Mouse (Mus musculus) small intestine, adult 2 months (tissue): Measurements from ENCODE around the gene C2cd3. TPM values are rescaled to one million over a fixed set of nuclear protein-coding genes. Genes with fewer than 3 reads are reported as not detected.

ENCODE experiments used
- H3K27ac ChIP-seq: fragments of 200-500 bp; 2 replicates; pipeline ENCODE4 v1.5.1; 2012; ENCODE audit warnings: low read depth, low read length, control low read depth, inconsistent platforms; ENCODE audit not compliant: insufficient read depth
- H3K27me3 ChIP-seq: fragments of 200-500 bp; 2 replicates; pipeline ENCODE4 v1.6.1; 2012; ENCODE audit warnings: mild to moderate bottlenecking, moderate library complexity, low read length, inconsistent platforms; ENCODE audit not compliant: control insufficient read depth, insufficient read depth
- H3K36me3 ChIP-seq: fragments of 200-500 bp; 2 replicates; pipeline ENCODE4 v1.6.1; 2012; ENCODE audit warnings: mild to moderate bottlenecking, low read length, control low read depth, inconsistent platforms; ENCODE audit not compliant: control insufficient read depth, insufficient read depth
- H3K4me1 ChIP-seq: fragments of 200-500 bp; 2 replicates; pipeline ENCODE4 v1.6.1; 2012; ENCODE audit warnings: low read length, inconsistent platforms, mixed read lengths; ENCODE audit not compliant: control insufficient read depth, insufficient read depth, insufficient read length
- H3K4me3 ChIP-seq: fragments of 200-500 bp; 2 replicates; pipeline ENCODE4 v1.5.1; 2012; ENCODE audit warnings: low read depth, mild to moderate bottlenecking, control low read depth, inconsistent platforms, low read length, moderate library complexity
- CTCF ChIP-seq: fragments of 200-500 bp; IDR thresholded peaks from 2 replicates; pipeline ENCODE4 v1.5.1; 2012; ENCODE audit warnings: low read depth, mild to moderate bottlenecking, control low read depth, inconsistent platforms, low read length, moderate library complexity, mixed read lengths; ENCODE audit not compliant: insufficient replicate concordance, insufficient read length; ENCODE audit errors: extremely low read depth
- POLR2A ChIP-seq: fragments of 200-500 bp; IDR thresholded peaks from 2 replicates; pipeline ENCODE4 v1.6.1; 2012; ENCODE audit warnings: low read depth, mild to moderate bottlenecking, control low read depth, inconsistent platforms, low read length, moderate library complexity
- WGBS: fragments of 180-500 bp; shearing (Covaris S2); methylation state at CpG from one replicate; pipeline ENCODE4 v1.1.7; 2018; 5-methylcytosine and 5-hydroxymethylcytosine counted together
- polyA plus RNA-seq: library from polyadenylated mRNA; depleted of rRNA; stranded (reverse); fragments of >200 nt; gene quantifications from 2 replicates; pipeline ENCODE4 v1.2.3, GENCODE M21; 2012

C2cd3 gene
- polyA plus RNA-seq, 1 experiment, result 10.1 TPM

- Histone ChIP-seq H3K27ac (peak overlapping the region; percentile 88; the same call in 1 of the 2 replicates), H3K36me3 (peaks cover 52% of the 10 kb centered on the region), H3K4me3 (peak overlapping the region; percentile 61; the same call in 1 of the 2 replicates), H3K27me3 (no peaks in the 10 kb centered on the region), H3K4me1 (peaks cover 19% of the 10 kb centered on the region)
- TF ChIP-seq POLR2A (0 out of 2 replicates have a peak, but pooled peaks have one; percentile 6), CTCF (no peak)
- 95% methylated on average over 9 of the region's 9 CpGs for WGBS
These were observed 124.8 kb downstream of the C2cd3 start for GRCm38 (mm10) chr7:100496791-100497190.

- Histone ChIP-seq H3K4me3 (no peak overlapping the region), H3K27ac (no peak overlapping the region), H3K27me3 (no peaks in the 10 kb centered on the region), H3K4me1 (peaks cover 22% of the 10 kb centered on the region), H3K36me3 (peaks cover 52% of the 10 kb centered on the region)
- TF ChIP-seq CTCF (no peak), POLR2A (no peak)
- 70% methylated on average over 4 of the region's 4 CpGs for WGBS
These were observed 125.4 kb downstream of the C2cd3 start for GRCm38 (mm10) chr7:100497402-100497801.

- WGBS, result 78% methylated on average over 13 of the region's 13 CpGs
- H3K4me3 ChIP-seq, result no peak overlapping the region
- H3K4me1 ChIP-seq, result peaks cover 27% of the 10 kb centered on the region
- H3K27ac ChIP-seq, result no peak overlapping the region
- peaks cover 52% of the 10 kb centered on the region for H3K36me3 ChIP-seq
- TF ChIP-seq CTCF (no peak), POLR2A (no peak)
- no peaks in the 10 kb centered on the region for H3K27me3 ChIP-seq
These were observed 125.9 kb downstream of the C2cd3 start for GRCm38 (mm10) chr7:100497982-100498381.

- Histone ChIP-seq H3K4me1 (peaks cover 33% of the 10 kb centered on the region), H3K27ac (no peak overlapping the region), H3K36me3 (peaks cover 52% of the 10 kb centered on the region), H3K4me3 (no peak overlapping the region), H3K27me3 (no peaks in the 10 kb centered on the region)
- TF ChIP-seq CTCF, result no peak
- no peak for TF ChIP-seq POLR2A
These were observed 127.4 kb downstream of the C2cd3 start for GRCm38 (mm10) chr7:100499465-100499864.

- no peak overlapping the region for H3K4me3 ChIP-seq
- H3K27me3 ChIP-seq, result no peaks in the 10 kb centered on the region
- no peak overlapping the region; the same call in 1 of the 2 replicates for H3K27ac ChIP-seq
- H3K4me1 ChIP-seq, result peaks cover 32% of the 10 kb centered on the region
- H3K36me3 ChIP-seq, result peaks cover 48% of the 10 kb centered on the region
- no peak for TF ChIP-seq POLR2A
- TF ChIP-seq CTCF, result no peak
- 41% methylated on average over 16 of the region's 16 CpGs for WGBS
These were observed 128.4 kb downstream of the C2cd3 start for GRCm38 (mm10) chr7:100500276-100500977.

GRCm38 (mm10) chr7:100501027-100501843 lies 129.2 kb downstream of the C2cd3 start:
- Histone ChIP-seq H3K27ac (no peak overlapping the region), H3K36me3 (peaks cover 43% of the 10 kb centered on the region)
- TF ChIP-seq CTCF, result no peak
- no peak for TF ChIP-seq POLR2A

GRCm38 (mm10) chr7:100501844-100502373 lies 129.9 kb downstream of the C2cd3 start:
- Histone ChIP-seq H3K4me3 (no peak overlapping the region), H3K27ac (no peak overlapping the region), H3K27me3 (no peaks in the 10 kb centered on the region), H3K4me1 (peaks cover 21% of the 10 kb centered on the region), H3K36me3 (peaks cover 36% of the 10 kb centered on the region)
- TF ChIP-seq CTCF (no peak), POLR2A (no peak)
- 12% methylated on average over 2 of the region's 2 CpGs for WGBS

More at GRCm38 (mm10) chr7:100501027-100501843, 129.2 kb downstream of the C2cd3 start:
- 34% methylated on average over 6 of the region's 6 CpGs for WGBS
- Histone ChIP-seq H3K4me3 (no peak overlapping the region), H3K27me3 (no peaks in the 10 kb centered on the region), H3K4me1 (peaks cover 28% of the 10 kb centered on the region)
